Comparison of ENCODE assay signal across 9 mouse cellular contexts in the genomic region with DNA sequence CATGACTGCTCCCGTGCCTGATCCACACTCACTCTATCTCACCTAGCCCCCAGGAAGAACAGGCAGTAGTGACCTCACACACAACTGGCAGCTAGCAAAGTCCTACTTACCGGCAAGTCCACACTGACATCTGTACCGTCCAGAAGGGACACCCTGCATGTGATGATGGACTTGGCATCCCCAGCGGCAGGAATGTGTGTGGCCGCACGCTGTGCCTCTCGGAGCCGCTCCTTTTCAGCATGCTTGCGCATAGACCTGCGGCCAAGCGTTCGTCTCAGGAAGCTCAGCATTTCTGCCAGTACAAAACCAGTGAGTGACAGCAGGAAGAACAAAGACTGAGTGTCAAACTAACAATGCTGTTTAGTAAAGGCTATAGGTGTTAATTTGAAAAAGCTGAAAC. TPM values are rescaled to one million over a fixed set of nuclear protein-coding genes. Genes with fewer than 3 reads are reported as not detected.
DNase-seq lines count a peak whose midpoint lies in the region; ATAC-seq and TF ChIP-seq lines count a peak whose summit lies in the region.
"Had no signal": no experiment of that assay in that cellular context is flagged by ENCODE, and none has a peak within 500 bp of the region (broad histone marks: within the 10 kb centered on the region; RNA-seq: fewer than 3 reads in every experiment).

No protein-coding gene starts in this region.

- no peaks in the 10 kb centered on the region for H3K9me3 ChIP-seq in forebrain, embryonic 16.5 days (ENCODE audit: control insufficient read depth, low read length)
- H3K9me3 ChIP-seq in midbrain, embryonic 15.5 days, result no peaks in the 10 kb centered on the region

- whole genome bisulfite sequencing in forebrain, embryonic 16.5 days, result 10% methylated on average over 12 of the region's 12 CpGs
- WGBS in kidney, adult 2 months, result 30% methylated on average over 12 of the region's 12 CpGs
- WGBS in midbrain, embryonic 15.5 days, result 22% methylated on average over 12 of the region's 12 CpGs

- no peaks in the 10 kb centered on the region for H3K27me3 ChIP-seq in forebrain, embryonic 16.5 days (replicated peaks; ENCODE audit: control insufficient read depth, insufficient read depth, low read length)
- H3K27me3 ChIP-seq in kidney, adult 2 months (replicated peaks; ENCODE audit: control insufficient read depth, insufficient read depth, low read length), result no peaks in the 10 kb centered on the region
- H3K27me3 ChIP-seq in midbrain, embryonic 15.5 days (replicated peaks), result no peaks in the 10 kb centered on the region

- ATAC-seq in forebrain, embryonic 16.5 days, result peak; percentile 57
- 0 out of 2 replicates have a peak, but pooled peaks have one; percentile 30 for ATAC-seq in midbrain, embryonic 15.5 days (replicated peaks)

- TF ChIP-seq CTCF in kidney, adult 2 months (conservative IDR thresholded peaks at IDR 0.05; ENCODE audit: insufficient read depth, insufficient read length, low read depth, low read length), result peak; percentile 66

- no peak overlapping the region for H3K4me3 ChIP-seq in forebrain, embryonic 16.5 days (replicated peaks; ENCODE audit: low read length)
- H3K4me3 ChIP-seq in kidney, adult 2 months (ENCODE audit: insufficient read depth, low read depth, low read length), result 0 out of 2 replicates have a peak overlapping the region, but pooled peaks have one; percentile 5
- H3K4me3 ChIP-seq in midbrain, embryonic 15.5 days, result no peak overlapping the region

- H3K4me2 ChIP-seq in forebrain, embryonic 16.5 days (ENCODE audit: low read length), result no peak overlapping the region
- no peak overlapping the region for H3K4me2 ChIP-seq in midbrain, embryonic 15.5 days

- DNase-seq in 3134 (ENCODE audit: extremely low read depth, insufficient read length, low spot score), result peak; percentile 10
- peak; percentile 80 for DNase-seq in R1 (ENCODE audit: low read depth, low spot score)
- peak; percentile 83 for DNase-seq in kidney, adult 2 months
- DNase-seq in layer of hippocampus, postnatal 36 days, result no peak
- no peak for DNase-seq in gastrocnemius, postnatal 25 days
- DNase-seq in layer of hippocampus, adult 9-10 months (ENCODE audit: low spot score), result no peak

- 0 out of 2 replicates have a peak overlapping the region, but pooled peaks have one; percentile 19 for H3K9ac ChIP-seq in forebrain, embryonic 16.5 days (replicated peaks; ENCODE audit: low read depth, low read length)
- H3K9ac ChIP-seq in midbrain, embryonic 15.5 days, result no peak overlapping the region
- H3K9ac ChIP-seq: liver, embryonic 14.5 days had no signal

- H3K4me1 ChIP-seq in forebrain, embryonic 16.5 days (replicated peaks; ENCODE audit: control insufficient read depth, insufficient read depth, low read length), result peaks cover 5% of the 10 kb centered on the region
- H3K4me1 ChIP-seq in kidney, adult 2 months (ENCODE audit: control insufficient read depth, insufficient read depth, low read length), result peaks cover 31% of the 10 kb centered on the region
- H3K4me1 ChIP-seq in midbrain, embryonic 15.5 days, result no peaks in the 10 kb centered on the region

- no peak for TF ChIP-seq POLR2A in kidney, adult 2 months (IDR thresholded peaks at IDR 0.05; ENCODE audit: low read depth, low read length)

- no peaks in the 10 kb centered on the region for H3K36me3 ChIP-seq in forebrain, embryonic 16.5 days (ENCODE audit: control insufficient read depth, insufficient read depth)
- H3K36me3 ChIP-seq in kidney, adult 2 months (ENCODE audit: control insufficient read depth, insufficient read depth, low read length), result no peaks in the 10 kb centered on the region; the same call in 1 of the 2 replicates
- H3K36me3 ChIP-seq in midbrain, embryonic 15.5 days (replicated peaks), result no peaks in the 10 kb centered on the region

- no peak overlapping the region for H3K27ac ChIP-seq in forebrain, embryonic 16.5 days (ENCODE audit: low read length)
- H3K27ac ChIP-seq in kidney, adult 2 months (ENCODE audit: insufficient read depth, low read depth, low read length), result no peak overlapping the region
- H3K27ac ChIP-seq in midbrain, embryonic 15.5 days, result no peak overlapping the region
- H3K27ac ChIP-seq: liver, embryonic 14.5 days had no signal

RNA-seq across cellular contexts. Expression of gene Epb41l5, which starts 6.4 kb away (rescaled TPM):
- 20.1 and 20.7 TPM in 2 replicates for polyA plus RNA-seq in forebrain, embryonic 16.5 days (2015; fragmentation: Nextera tagmentation; extraction: Ambion mirVana)
- polyA plus RNA-seq in kidney, adult 2 months (2012; rRNA removed), result 32.7 and 33.3 TPM in 2 replicates
- 20.2 and 20.4 TPM in 2 replicates for polyA plus RNA-seq in midbrain, embryonic 15.5 days (2015; fragmentation: Nextera tagmentation; extraction: Ambion mirVana)
- 1 to 10 TPM; 6.4 to 6.8 TPM for total RNA-seq in layer of hippocampus, postnatal 36 days (2021)
- 1 to 10 TPM; 1.8 to 2.1 TPM for total RNA-seq in gastrocnemius, postnatal 25 days (2021)

Comparison
In these comparisons a context has a peak if more than half of its experiments do, and no peak if none do; other contexts are left out.
1. DNase-seq: peak in 3134 (single experiment), R1 (single experiment) and kidney, adult 2 months (single experiment); none in layer of hippocampus, postnatal 36 days (0 of 2), gastrocnemius, postnatal 25 days (single experiment) and layer of hippocampus, adult 9-10 months (single experiment).